Mouse (Mus musculus): ENCODE data around the gene Znrf2.

Gene Znrf2

GRCm38 (mm10) chr6:54933216-54933615 is 116.5 kb downstream of the Znrf2 start:
- peaks cover 9% of the 10 kb centered on the region; the same call in 1 of the 2 replicates for H3K4me1 ChIP-seq (replicated peaks; ENCODE audit: low read depth, low read length)
- 0 out of 2 replicates have a peak, but pooled peaks cover 7% of the 10 kb centered on the region for H3K9me3 ChIP-seq (ENCODE audit: low read length)
- no peak overlapping the region for H3K4me3 ChIP-seq (replicated peaks; ENCODE audit: low read length)
- TF ChIP-seq POU5F1 (IDR thresholded peaks at IDR 0.05; ENCODE audit: borderline replicate concordance, low read length) (no peak), NANOG (IDR thresholded peaks at IDR 0.05; ENCODE audit: borderline replicate concordance, low read length) (no peak), CTCF (conservative IDR thresholded peaks at IDR 0.05; ENCODE audit: low read length) (no peak)
- H3K27me3 ChIP-seq (ENCODE audit: insufficient read depth, low read length), result peaks cover 12% of the 10 kb centered on the region; the same call in 1 of the 2 replicates
- no peaks in the 10 kb centered on the region for H3K36me3 ChIP-seq (ENCODE audit: insufficient read depth, low read length)

DNA sequence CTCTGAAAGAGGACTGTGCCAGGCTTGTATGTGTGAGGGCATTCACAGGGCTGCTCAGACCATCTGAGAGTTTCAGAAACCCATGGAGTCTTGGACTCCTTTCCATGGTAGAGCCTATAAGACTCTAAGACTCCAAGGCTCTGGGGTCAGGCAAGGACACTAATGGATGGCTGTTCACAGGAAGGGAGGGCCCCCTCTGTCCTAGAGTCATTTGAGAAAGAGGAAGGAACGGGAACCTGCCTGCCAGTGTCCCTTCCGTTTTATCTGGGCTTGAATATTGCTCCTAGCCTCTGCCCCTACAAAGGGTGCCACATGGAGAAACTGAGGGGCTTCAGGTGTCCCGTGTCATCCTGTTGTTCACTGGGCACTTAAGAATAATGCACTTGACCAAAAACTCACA is 117.2 kb downstream of the Znrf2 start:
- Histone ChIP-seq H3K4me1 (replicated peaks; ENCODE audit: low read depth, low read length) (peaks cover 10% of the 10 kb centered on the region; the same call in 1 of the 2 replicates), H3K27me3 (ENCODE audit: insufficient read depth, low read length) (peaks cover 18% of the 10 kb centered on the region), H3K4me3 (replicated peaks; ENCODE audit: low read length) (no peak overlapping the region), H3K9me3 (ENCODE audit: low read length) (0 out of 2 replicates have a peak, but pooled peaks cover 7% of the 10 kb centered on the region), H3K36me3 (ENCODE audit: insufficient read depth, low read length) (no peaks in the 10 kb centered on the region)
- TF ChIP-seq CTCF (conservative IDR thresholded peaks at IDR 0.05; ENCODE audit: low read length) (no peak), POU5F1 (IDR thresholded peaks at IDR 0.05; ENCODE audit: borderline replicate concordance, low read length) (no peak), NANOG (IDR thresholded peaks at IDR 0.05; ENCODE audit: borderline replicate concordance, low read length) (no peak)

GRCm38 (mm10) chr6:54934313-54934712 is 117.6 kb downstream of the Znrf2 start:
- peaks cover 15% of the 10 kb centered on the region for H3K4me1 ChIP-seq (replicated peaks; ENCODE audit: low read depth, low read length)
- 0 out of 2 replicates have a peak, but pooled peaks cover 7% of the 10 kb centered on the region for H3K9me3 ChIP-seq (ENCODE audit: low read length)
- no peak overlapping the region for H3K4me3 ChIP-seq (replicated peaks; ENCODE audit: low read length)
- TF ChIP-seq CTCF (conservative IDR thresholded peaks at IDR 0.05; ENCODE audit: low read length) (no peak), POU5F1 (IDR thresholded peaks at IDR 0.05; ENCODE audit: borderline replicate concordance, low read length) (no peak), NANOG (IDR thresholded peaks at IDR 0.05; ENCODE audit: borderline replicate concordance, low read length) (no peak)
- H3K36me3 ChIP-seq (ENCODE audit: insufficient read depth, low read length), result no peaks in the 10 kb centered on the region
- H3K27me3 ChIP-seq (ENCODE audit: insufficient read depth, low read length), result peaks cover 23% of the 10 kb centered on the region

- Histone ChIP-seq H3K9me3 (ENCODE audit: low read length) (0 out of 2 replicates have a peak, but pooled peaks cover 7% of the 10 kb centered on the region), H3K4me1 (replicated peaks; ENCODE audit: low read depth, low read length) (peaks cover 21% of the 10 kb centered on the region), H3K27me3 (ENCODE audit: insufficient read depth, low read length) (peaks cover 27% of the 10 kb centered on the region), H3K4me3 (replicated peaks; ENCODE audit: low read length) (no peak overlapping the region), H3K36me3 (ENCODE audit: insufficient read depth, low read length) (no peaks in the 10 kb centered on the region)
- TF ChIP-seq NANOG (IDR thresholded peaks at IDR 0.05; ENCODE audit: borderline replicate concordance, low read length), result no peak
- no peak for TF ChIP-seq CTCF (conservative IDR thresholded peaks at IDR 0.05; ENCODE audit: low read length)
- TF ChIP-seq POU5F1 (IDR thresholded peaks at IDR 0.05; ENCODE audit: borderline replicate concordance, low read length), result no peak
These were observed 118.2 kb downstream of the Znrf2 start for GRCm38 (mm10) chr6:54934930-54935329.

DNA sequence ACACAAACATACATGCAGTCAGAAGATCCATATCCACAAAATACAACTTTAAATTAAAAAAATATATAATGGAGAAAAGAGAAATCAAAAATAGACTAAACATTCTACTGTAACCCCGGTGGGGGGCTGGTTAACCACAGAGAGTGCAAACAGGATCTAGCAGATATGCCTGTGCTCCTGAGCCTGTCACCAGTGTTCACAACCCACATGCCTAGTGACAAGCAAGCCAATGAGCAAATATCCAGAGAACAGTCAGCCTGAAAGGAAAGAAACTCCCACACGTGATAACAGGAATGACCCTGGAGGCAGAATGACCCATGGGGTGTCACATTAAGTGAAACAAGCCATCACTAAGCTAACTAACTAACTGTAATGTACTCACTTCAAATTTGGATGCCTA is 119.8 kb downstream of the Znrf2 start:
- TF ChIP-seq CTCF (conservative IDR thresholded peaks at IDR 0.05; ENCODE audit: low read length), result no peak
- TF ChIP-seq POU5F1 (IDR thresholded peaks at IDR 0.05; ENCODE audit: borderline replicate concordance, low read length), result no peak
- no peak for TF ChIP-seq NANOG (IDR thresholded peaks at IDR 0.05; ENCODE audit: borderline replicate concordance, low read length)
- H3K4me1 ChIP-seq (replicated peaks; ENCODE audit: low read depth, low read length), result peaks cover 31% of the 10 kb centered on the region
- H3K36me3 ChIP-seq (ENCODE audit: insufficient read depth, low read length), result no peaks in the 10 kb centered on the region
- H3K9me3 ChIP-seq (ENCODE audit: low read length), result 0 out of 2 replicates have a peak, but pooled peaks cover under 1% of the 10 kb centered on the region
- H3K4me3 ChIP-seq (replicated peaks; ENCODE audit: low read length), result no peak overlapping the region
- H3K27me3 ChIP-seq (ENCODE audit: insufficient read depth, low read length), result peaks cover 42% of the 10 kb centered on the region

DNA sequence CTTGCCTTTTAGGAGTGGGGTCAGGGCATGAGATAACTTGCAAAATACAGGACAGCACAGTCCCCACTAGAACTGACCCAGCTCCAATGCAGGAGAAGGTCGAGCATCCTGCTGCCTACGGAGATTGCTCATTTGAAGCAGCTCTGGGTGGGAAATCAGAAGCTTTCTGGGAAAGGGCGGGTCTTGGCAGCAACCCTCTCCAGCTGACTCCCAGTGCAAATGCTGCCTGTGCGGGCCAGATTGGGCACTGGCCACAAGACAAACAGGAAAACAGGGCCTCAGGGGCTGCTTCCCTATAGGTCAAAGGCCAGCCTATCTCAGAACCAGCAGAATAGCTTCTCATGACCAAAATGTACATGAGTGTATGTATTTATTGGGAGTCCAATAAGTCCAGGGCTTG is 122.9 kb downstream of the Znrf2 start:
- Histone ChIP-seq H3K27me3 (ENCODE audit: insufficient read depth, low read length) (peaks cover 73% of the 10 kb centered on the region), H3K36me3 (ENCODE audit: insufficient read depth, low read length) (no peaks in the 10 kb centered on the region), H3K4me3 (replicated peaks; ENCODE audit: low read length) (no peak overlapping the region), H3K4me1 (replicated peaks; ENCODE audit: low read depth, low read length) (peaks cover 49% of the 10 kb centered on the region), H3K9me3 (ENCODE audit: low read length) (no peaks in the 10 kb centered on the region)
- TF ChIP-seq NANOG (IDR thresholded peaks at IDR 0.05; ENCODE audit: borderline replicate concordance, low read length) (no peak), CTCF (conservative IDR thresholded peaks at IDR 0.05; ENCODE audit: low read length) (no peak), POU5F1 (IDR thresholded peaks at IDR 0.05; ENCODE audit: borderline replicate concordance, low read length) (no peak)

DNA sequence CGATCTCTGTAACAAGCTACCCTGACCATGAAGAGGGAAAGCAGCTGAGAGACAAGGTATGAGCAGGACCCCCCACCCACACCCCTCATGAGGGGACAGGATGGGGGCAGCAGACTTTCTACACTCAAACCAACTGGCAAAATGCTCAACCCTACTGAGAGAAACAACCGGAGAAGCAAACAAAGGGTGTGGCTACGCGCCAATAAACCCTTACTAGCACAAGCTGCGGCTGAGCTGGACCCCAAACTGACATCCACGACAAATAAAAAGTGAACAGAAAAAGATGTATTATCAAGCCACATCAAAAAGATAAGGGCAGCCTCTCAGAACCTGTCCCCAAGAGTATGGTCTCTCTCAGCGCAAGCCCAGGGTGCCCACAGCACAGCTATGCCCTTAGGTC is 123.4 kb downstream of the Znrf2 start:
- Histone ChIP-seq H3K36me3 (ENCODE audit: insufficient read depth, low read length) (no peaks in the 10 kb centered on the region), H3K4me3 (replicated peaks; ENCODE audit: low read length) (no peak overlapping the region), H3K4me1 (replicated peaks; ENCODE audit: low read depth, low read length) (peaks cover 47% of the 10 kb centered on the region), H3K9me3 (ENCODE audit: low read length) (no peaks in the 10 kb centered on the region), H3K27me3 (ENCODE audit: insufficient read depth, low read length) (peaks cover 78% of the 10 kb centered on the region)
- TF ChIP-seq CTCF (conservative IDR thresholded peaks at IDR 0.05; ENCODE audit: low read length) (no peak), NANOG (IDR thresholded peaks at IDR 0.05; ENCODE audit: borderline replicate concordance, low read length) (no peak), POU5F1 (IDR thresholded peaks at IDR 0.05; ENCODE audit: borderline replicate concordance, low read length) (no peak)

- Histone ChIP-seq H3K36me3 (ENCODE audit: insufficient read depth, low read length) (no peaks in the 10 kb centered on the region), H3K4me1 (replicated peaks; ENCODE audit: low read depth, low read length) (peaks cover 44% of the 10 kb centered on the region), H3K9me3 (ENCODE audit: low read length) (no peaks in the 10 kb centered on the region), H3K4me3 (replicated peaks; ENCODE audit: low read length) (no peak overlapping the region), H3K27me3 (ENCODE audit: insufficient read depth, low read length) (peaks cover 84% of the 10 kb centered on the region)
- TF ChIP-seq CTCF (conservative IDR thresholded peaks at IDR 0.05; ENCODE audit: low read length) (no peak), POU5F1 (IDR thresholded peaks at IDR 0.05; ENCODE audit: borderline replicate concordance, low read length) (no peak), NANOG (IDR thresholded peaks at IDR 0.05; ENCODE audit: borderline replicate concordance, low read length) (no peak)
These were observed 124.4 kb downstream of the Znrf2 start for GRCm38 (mm10) chr6:54941149-54941548.

Data from E14TG2a.4 (cell line).